Mouse (Mus musculus): ENCODE data around the gene Aldh1a1. TPM values are rescaled to one million over a fixed set of nuclear protein-coding genes. Genes with fewer than 3 reads are reported as not detected.

Aldh1a1 gene
- not detected for polyA plus RNA-seq (2017; shearing (Covaris generic))

DNA sequence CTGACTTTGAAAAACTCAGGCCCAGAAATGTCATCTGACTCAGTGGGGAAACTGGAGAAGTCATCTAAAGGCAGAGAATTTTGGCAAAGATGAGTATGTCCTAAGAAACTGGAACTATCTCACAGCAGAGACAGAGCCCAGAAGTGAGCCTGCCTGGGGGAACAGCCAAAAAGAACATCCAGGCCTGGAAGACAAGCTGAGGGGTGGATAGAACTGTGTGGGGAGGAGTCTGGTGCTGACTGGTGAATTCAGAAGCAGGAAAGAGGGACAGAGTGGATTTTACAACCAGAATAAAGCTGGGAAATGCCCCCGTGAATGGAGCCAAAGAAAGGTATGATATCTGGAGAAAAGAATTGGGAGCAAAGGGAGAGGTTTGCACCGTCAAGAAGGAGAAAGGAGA is at the start of gene Aldh1a1:
Gene Aldh1a1 (plus strand): TSS at position 225 of the 400 bp plus-strand sequence.

Other genes starting within 250 kb of the Aldh1a1 start
- gene Anxa1, start 101.8 kb upstream of the Aldh1a1 start, polyA plus RNA-seq (2017; shearing (Covaris generic)), result 34.3 TPM
- not detected for gene Aldh1a7, start 234.8 kb downstream of the Aldh1a1 start, polyA plus RNA-seq (2017; shearing (Covaris generic))